ENCODE assay signal across 25 mouse cellular contexts in genomic region chr9:102828604-102829003, GRCm38 (mm10). TPM values are rescaled to one million over a fixed set of nuclear protein-coding genes. Genes with fewer than 3 reads are reported as not detected.
"Had no signal": no experiment of that assay in that cellular context is flagged by ENCODE, and none has a peak within 500 bp of the region (broad histone marks: within the 10 kb centered on the region; RNA-seq: fewer than 3 reads in every experiment).

No protein-coding gene starts in this region.

- H3K4me1 ChIP-seq: midbrain, embryonic 13.5 days; neural tube, embryonic 13.5 days had no signal

- H3K4me3 ChIP-seq: layer of hippocampus, adult 2 months; left cerebral cortex, adult 2 months; limb, embryonic 12.5 days; limb, embryonic 15.5 days; midbrain, embryonic 10.5 days; midbrain, embryonic 13.5 days; myocyte; neural tube, embryonic 13.5 days had no signal

- H3K36me3 ChIP-seq: limb, embryonic 12.5 days; limb, embryonic 15.5 days; midbrain, embryonic 10.5 days; midbrain, embryonic 13.5 days; neural tube, embryonic 13.5 days had no signal

- H3K27ac ChIP-seq: kidney, postnatal 0 days; layer of hippocampus, adult 2 months; left cerebral cortex, adult 2 months; limb, embryonic 12.5 days; limb, embryonic 15.5 days; midbrain, embryonic 10.5 days; midbrain, embryonic 13.5 days; neural tube, embryonic 13.5 days; stomach, postnatal 0 days had no signal

- H3K27me3 ChIP-seq: limb, embryonic 12.5 days; limb, embryonic 15.5 days; midbrain, embryonic 13.5 days; neural tube, embryonic 13.5 days had no signal

- H3K9ac ChIP-seq: limb, embryonic 12.5 days; limb, embryonic 15.5 days; midbrain, embryonic 13.5 days; neural tube, embryonic 13.5 days had no signal

- ATAC-seq: intestine, postnatal 0 days; midbrain, embryonic 13.5 days; midbrain, embryonic 16.5 days had no signal

- DNase-seq: kidney, adult 2 months; kidney, postnatal 25 days; layer of hippocampus, adult 9-11 months; layer of hippocampus, postnatal 36 days; lung, adult 2 months; lung, postnatal 14 days; lung, postnatal 4 days; retina, postnatal 1 day; thymus, adult 2 months; thymus, postnatal 14 days; thymus, postnatal 4 days had no signal

- H3K4me2 ChIP-seq: limb, embryonic 12.5 days; limb, embryonic 15.5 days; midbrain, embryonic 13.5 days; neural tube, embryonic 13.5 days had no signal

- H3K9me3 ChIP-seq: limb, embryonic 12.5 days; limb, embryonic 15.5 days; midbrain, embryonic 10.5 days; midbrain, embryonic 13.5 days; neural tube, embryonic 13.5 days had no signal

RNA-seq across cellular contexts. Expression of gene Ryk, which starts 6.1 kb away (rescaled TPM):
- total RNA-seq: monocyte, adult 5-6 weeks; neutrophil, adult 5-6 weeks had no signal
